Mouse (Mus musculus): ENCODE measurements around the gene Ube2v1.

DNA sequence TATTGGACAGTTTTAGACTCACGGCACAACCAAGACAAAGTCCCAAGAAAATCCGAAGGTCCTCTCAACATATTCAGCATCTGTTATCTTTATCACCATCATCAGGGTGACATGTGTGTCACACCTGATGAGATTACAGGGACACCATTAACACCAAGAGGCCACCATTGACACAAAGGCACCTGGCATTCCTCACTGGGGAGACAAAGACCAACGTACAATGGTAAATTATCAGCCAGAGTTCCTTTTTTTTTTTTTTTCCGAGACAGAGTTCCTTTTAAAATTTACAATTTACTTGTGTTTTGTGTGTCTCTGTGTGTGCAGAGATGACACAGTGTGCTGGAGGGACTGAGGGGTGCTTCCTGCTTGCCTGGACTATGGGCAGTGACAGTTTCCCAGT, 37.5 kb upstream of the Ube2v1 start:
- TF ChIP-seq MAFK (IDR thresholded peaks at IDR 0.05; ENCODE audit: insufficient read depth, low read depth, low read length) (no peak), ZC3H11A (IDR thresholded peaks at IDR 0.05; ENCODE audit: borderline replicate concordance, low read depth, low read length) (no peak)
